Mouse (Mus musculus) left cerebral cortex, adult 2 months (tissue): ENCODE measurements around the gene Gm21921. TPM values are rescaled to one million over a fixed set of nuclear protein-coding genes. Genes with fewer than 3 reads are reported as not detected.
"Not testable (repeated sequence)": the region's sequence is repeated elsewhere in the genome, so short reads cannot be mapped to it uniquely, and the experiment has no call there.

Experiments
- DNase-seq, 2 experiments: peaks; one replicate each; pipeline ENCODE4 v3.0.0; 2021 to 2022; ENCODE audit warnings: low spot score in 2 of 2, mixed read lengths in 1 of 2; ENCODE audit errors: extremely low spot score in 1 of 2
- H3K27ac ChIP-seq: fragments of 200-600 bp; 2 replicates; pipeline ENCODE4 v1.8.1; 2022
- H3K4me3 ChIP-seq: fragments of 200-600 bp; 2 replicates; pipeline ENCODE4 v1.8.1; 2022
- intact Hi-C: fragments of 180-260 bp; cut with DNase I; formaldehyde crosslinking; loops from one replicate; pipeline ENCODE4 v1.15.1; 2025
- long read RNA-seq, 2 experiments: library from polyadenylated mRNA; stranded (forward); transcript quantifications; one replicate each; pipeline ENCODE4 v2.0.0; 2021; ENCODE audit warnings: borderline mapping rate in 2 of 2
- total RNA-seq, 2 experiments: library from RNA; stranded (reverse); gene quantifications; 2 replicates each; pipeline ENCODE4 v1.2.3; 2021

Gene Gm21921
- not detected for total RNA-seq
- long read RNA-seq, experiment 1 = 0 reads
- long read RNA-seq, experiment 2 = 0 reads

- H3K27ac ChIP-seq, DNase-seq, intact Hi-C loops, H3K4me3 ChIP-seq: not testable (repeated sequence)
These were observed at the start of gene Gm21921 for GRCm38 (mm10) chrY:24796143-24796542. Gene Gm21921, minus strand, starts transcription at chrY:24796243.
